Mouse (Mus musculus): Measurements from ENCODE around the gene Ccs. TPM values are rescaled to one million over a fixed set of nuclear protein-coding genes. Genes with fewer than 3 reads are reported as not detected.
A peak's percentile ranks its signal among the peaks of the same experiment; 100 is the strongest.
"Not testable (repeated sequence)": the region's sequence is repeated elsewhere in the genome, so short reads cannot be mapped to it uniquely, and the experiment has no call there.

Gene Ccs
- polyA plus RNA-seq, 1 experiment from 2014 or later, result 33.4 TPM

- Histone ChIP-seq H3K27ac (no peak overlapping the region), H3K9ac (no peak overlapping the region), H3K36me3 (peaks cover 9% of the 10 kb centered on the region), H3K9me3 (replicated peaks) (no peaks in the 10 kb centered on the region), H3K27me3 (peaks cover 14% of the 10 kb centered on the region), H3K4me1 (replicated peaks) (peaks cover 13% of the 10 kb centered on the region), H3K4me3 (no peak overlapping the region), H3K4me2 (no peak overlapping the region)
- ATAC-seq (replicated peaks; ENCODE audit: insufficient number of reproducible peaks, insufficient read depth, low FRiP score, low read depth), result no peak
- 65% methylated on average over 2 of the region's 2 CpGs for WGBS
Observed at GRCm38 (mm10) chr19:4836096-4836495, 3.0 kb downstream of the Ccs start.

GRCm38 (mm10) chr19:4833977-4834376 is 5.2 kb downstream of the Ccs start:
- no peak overlapping the region for H3K27ac ChIP-seq
- ATAC-seq (replicated peaks; ENCODE audit: insufficient number of reproducible peaks, insufficient read depth, low FRiP score, low read depth), result no peak
- H3K9ac ChIP-seq, result no peak overlapping the region
- no peaks in the 10 kb centered on the region for H3K9me3 ChIP-seq (replicated peaks)
- peaks cover 10% of the 10 kb centered on the region for H3K4me1 ChIP-seq (replicated peaks)
- no peaks in the 10 kb centered on the region for H3K27me3 ChIP-seq
- no peak overlapping the region for H3K4me2 ChIP-seq
- H3K36me3 ChIP-seq, result peaks cover 16% of the 10 kb centered on the region
- WGBS, result 85% methylated on average over 8 of the region's 8 CpGs
- no peak overlapping the region for H3K4me3 ChIP-seq

GRCm38 (mm10) chr19:4829156-4829555 is 10.0 kb downstream of the Ccs start:
- Histone ChIP-seq H3K4me2 (no peak overlapping the region), H3K9me3 (replicated peaks) (no peaks in the 10 kb centered on the region), H3K36me3 (peaks cover 25% of the 10 kb centered on the region), H3K27ac (no peak overlapping the region), H3K27me3 (no peaks in the 10 kb centered on the region), H3K4me1 (replicated peaks) (peaks cover 2% of the 10 kb centered on the region; the same call in 1 of the 2 replicates), H3K4me3 (no peak overlapping the region), H3K9ac (no peak overlapping the region)
- WGBS, result 61% methylated on average over 7 of the region's 7 CpGs
- no peak for ATAC-seq (replicated peaks; ENCODE audit: insufficient number of reproducible peaks, insufficient read depth, low FRiP score, low read depth)

GRCm38 (mm10) chr19:4828444-4829114 is 10.6 kb downstream of the Ccs start:
- Histone ChIP-seq H3K4me2 (no peak overlapping the region), H3K36me3 (peaks cover 26% of the 10 kb centered on the region), H3K4me3 (no peak overlapping the region)

GRCm38 (mm10) chr19:4820678-4821303 is 18.3 kb downstream of the Ccs start:
- Histone ChIP-seq H3K27ac (no peak overlapping the region), H3K9ac (no peak overlapping the region), H3K36me3 (peaks cover 10% of the 10 kb centered on the region; the same call in 1 of the 2 replicates), H3K27me3 (no peaks in the 10 kb centered on the region), H3K9me3 (replicated peaks) (no peaks in the 10 kb centered on the region), H3K4me1 (replicated peaks) (0 out of 2 replicates have a peak, but pooled peaks cover 3% of the 10 kb centered on the region), H3K4me2 (no peak overlapping the region), H3K4me3 (no peak overlapping the region)
- 48% methylated on average over 5 of the region's 5 CpGs for WGBS
- 0 out of 2 replicates have a peak, but pooled peaks have one; percentile 14 for ATAC-seq (replicated peaks; ENCODE audit: insufficient number of reproducible peaks, insufficient read depth, low FRiP score, low read depth)

More at GRCm38 (mm10) chr19:4828444-4829114, 10.6 kb downstream of the Ccs start:
- Histone ChIP-seq H3K27ac (no peak overlapping the region), H3K27me3 (no peaks in the 10 kb centered on the region), H3K9ac (no peak overlapping the region), H3K9me3 (replicated peaks) (no peaks in the 10 kb centered on the region), H3K4me1 (replicated peaks) (peaks cover 2% of the 10 kb centered on the region; the same call in 1 of the 2 replicates)
- ATAC-seq (replicated peaks; ENCODE audit: insufficient number of reproducible peaks, insufficient read depth, low FRiP score, low read depth), result no peak
- 58% methylated on average over 16 of the region's 16 CpGs for WGBS

- H3K9ac ChIP-seq, result no peak overlapping the region
- no peaks in the 10 kb centered on the region for H3K27me3 ChIP-seq
- H3K27ac ChIP-seq, result no peak overlapping the region
- H3K9me3 ChIP-seq (replicated peaks), result no peaks in the 10 kb centered on the region; the same call in 1 of the 2 replicates
- H3K36me3 ChIP-seq, result no peaks in the 10 kb centered on the region
- WGBS, result 64% methylated on average over 1 of the region's 1 CpGs
- no peak for ATAC-seq (replicated peaks; ENCODE audit: insufficient number of reproducible peaks, insufficient read depth, low FRiP score, low read depth)
- H3K4me1 ChIP-seq (replicated peaks), result 0 out of 2 replicates have a peak, but pooled peaks cover 5% of the 10 kb centered on the region
- H3K4me2 ChIP-seq, result no peak overlapping the region
- no peak overlapping the region for H3K4me3 ChIP-seq
Observed at GRCm38 (mm10) chr19:4817182-4817835, 21.8 kb downstream of the Ccs start.

- no peaks in the 10 kb centered on the region for H3K27me3 ChIP-seq
- H3K4me2 ChIP-seq, result no peak overlapping the region
- no peaks in the 10 kb centered on the region; the same call in 1 of the 2 replicates for H3K9me3 ChIP-seq (replicated peaks)
- no peak overlapping the region for H3K4me3 ChIP-seq
- H3K9ac ChIP-seq, result no peak overlapping the region
- peaks cover 18% of the 10 kb centered on the region for H3K4me1 ChIP-seq (replicated peaks)
- H3K36me3 ChIP-seq, result no peaks in the 10 kb centered on the region
- 79% methylated on average over 6 of the region's 6 CpGs for WGBS
- no peak overlapping the region for H3K27ac ChIP-seq
- ATAC-seq (replicated peaks; ENCODE audit: insufficient number of reproducible peaks, insufficient read depth, low FRiP score, low read depth), result no peak
Observed at GRCm38 (mm10) chr19:4813015-4813414, 26.1 kb downstream of the Ccs start.

- WGBS, result 73% methylated on average over 8 of the region's 8 CpGs
- H3K9ac ChIP-seq, result peak overlapping the region; percentile 84
- H3K4me2 ChIP-seq, result peak overlapping the region; percentile 58
Observed at GRCm38 (mm10) chr19:4812334-4812949, 26.7 kb downstream of the Ccs start.

GRCm38 (mm10) chr19:4811909-4812242 is 27.3 kb downstream of the Ccs start:
- ATAC-seq (replicated peaks; ENCODE audit: insufficient number of reproducible peaks, insufficient read depth, low FRiP score, low read depth), result peak; percentile 25
- no peaks in the 10 kb centered on the region; the same call in 1 of the 2 replicates for H3K9me3 ChIP-seq (replicated peaks)
- peak overlapping the region; percentile 93 for H3K27ac ChIP-seq

More at GRCm38 (mm10) chr19:4812334-4812949, 26.7 kb downstream of the Ccs start:
- H3K27me3 ChIP-seq; H3K36me3 ChIP-seq; ATAC-seq (replicated peaks; ENCODE audit: insufficient number of reproducible peaks, insufficient read depth, low FRiP score, low read depth); H3K9me3 ChIP-seq (replicated peaks): not testable (repeated sequence)
- H3K4me1 ChIP-seq (replicated peaks), result peaks cover 19% of the 10 kb centered on the region
- H3K27ac ChIP-seq, result peak overlapping the region; percentile 93
- H3K4me3 ChIP-seq, result peak overlapping the region; percentile 83

GRCm38 (mm10) chr19:4811063-4811908 is 27.8 kb downstream of the Ccs start, which contains the start of the genes Gm21992 and Rbm14:
Gm21992 (minus strand) TSS chr19:4811612.
Rbm14 (minus strand) TSS chr19:4811634.
- peak; percentile 99 for ATAC-seq (replicated peaks; ENCODE audit: insufficient number of reproducible peaks, insufficient read depth, low FRiP score, low read depth)
- Histone ChIP-seq H3K4me1 (replicated peaks) (peaks cover 19% of the 10 kb centered on the region), H3K27ac (peak within 1 kb of the TSS; percentile 93), H3K27me3 (no peaks in the 10 kb centered on the region), H3K4me2 (peak within 1 kb of the TSS; percentile 89), H3K4me3 (peak within 1 kb of the TSS; percentile 83), H3K9me3 (replicated peaks) (no peaks in the 10 kb centered on the region; the same call in 1 of the 2 replicates), H3K9ac (peak within 1 kb of the TSS; percentile 84), H3K36me3 (no peaks in the 10 kb centered on the region)
- WGBS, result under 1% methylated on average over 83 of the region's 83 CpGs

More at GRCm38 (mm10) chr19:4811909-4812242, 27.3 kb downstream of the Ccs start:
- WGBS, result 4% methylated on average over 12 of the region's 12 CpGs
- no peaks in the 10 kb centered on the region for H3K36me3 ChIP-seq
- peak overlapping the region; percentile 83 for H3K4me3 ChIP-seq
- H3K4me2 ChIP-seq, result peak overlapping the region; percentile 58
- no peaks in the 10 kb centered on the region for H3K27me3 ChIP-seq
- H3K9ac ChIP-seq, result peak overlapping the region; percentile 84
- H3K4me1 ChIP-seq (replicated peaks), result peaks cover 19% of the 10 kb centered on the region
